In genomic region chr12:90961386-90962017, GRCm38 (mm10) we compare ENCODE assay signal across 20 mouse cellular contexts.
DNase-seq lines count a peak whose midpoint lies in the region; ATAC-seq lines count a peak whose summit lies in the region.
"Had no signal": no experiment of that assay in that cellular context is flagged by ENCODE, and none has a peak within 500 bp of the region (broad histone marks: within the 10 kb centered on the region; RNA-seq: fewer than 3 reads in every experiment).

No protein-coding gene starts in this region.

- 80% methylated on average over 5 of the region's 5 CpGs for WGBS in hindbrain, embryonic 16.5 days
- WGBS in hindbrain, embryonic 13.5 days, result 85% methylated on average over 5 of the region's 5 CpGs
- WGBS in embryonic facial prominence, embryonic 15.5 days, result 44% methylated on average over 5 of the region's 5 CpGs

- H3K27ac ChIP-seq in hindbrain, embryonic 16.5 days (ENCODE audit: low read depth, low read length), result no peak overlapping the region
- no peak overlapping the region for H3K27ac ChIP-seq in hindbrain, embryonic 13.5 days
- no peak overlapping the region for H3K27ac ChIP-seq in embryonic facial prominence, embryonic 15.5 days (replicated peaks)
- H3K27ac ChIP-seq: forebrain, embryonic 12.5 days; hindbrain, embryonic 14.5 days; kidney, embryonic 15.5 days; midbrain, embryonic 15.5 days had no signal

- peak; percentile 5 for DNase-seq in right cerebral cortex, adult 18-20 months
- DNase-seq in right cerebral cortex, postnatal 4 days, result no peak
- peak; percentile 93 for DNase-seq in cerebellum, adult 9-10 months
- no peak for DNase-seq in spleen, adult 12 weeks (ENCODE audit: low spot score)
- DNase-seq: adrenal gland, postnatal 25 days; heart, postnatal 14 days; lung, adult 18-20 months; thymus, postnatal 25 days had no signal

- no peak overlapping the region for H3K4me3 ChIP-seq in hindbrain, embryonic 16.5 days (ENCODE audit: low read length)
- H3K4me3 ChIP-seq in hindbrain, embryonic 13.5 days, result no peak overlapping the region
- no peak overlapping the region for H3K4me3 ChIP-seq in embryonic facial prominence, embryonic 15.5 days (replicated peaks)
- H3K4me3 ChIP-seq: forebrain, embryonic 12.5 days; heart, embryonic 12.5 days; kidney, embryonic 15.5 days; megakaryocyte, embryonic 14.5 days; midbrain, embryonic 15.5 days had no signal

- H3K36me3 ChIP-seq in hindbrain, embryonic 16.5 days (ENCODE audit: control insufficient read depth, insufficient read depth, low read length), result no peaks in the 10 kb centered on the region
- H3K36me3 ChIP-seq in hindbrain, embryonic 13.5 days, result no peaks in the 10 kb centered on the region
- no peaks in the 10 kb centered on the region for H3K36me3 ChIP-seq in embryonic facial prominence, embryonic 15.5 days
- H3K36me3 ChIP-seq: forebrain, embryonic 12.5 days; heart, embryonic 12.5 days; kidney, embryonic 15.5 days; midbrain, embryonic 15.5 days had no signal

- no peaks in the 10 kb centered on the region for H3K4me1 ChIP-seq in hindbrain, embryonic 16.5 days (ENCODE audit: control insufficient read depth, insufficient read depth, low read depth, low read length)
- H3K4me1 ChIP-seq in hindbrain, embryonic 13.5 days (replicated peaks), result no peaks in the 10 kb centered on the region
- no peaks in the 10 kb centered on the region for H3K4me1 ChIP-seq in embryonic facial prominence, embryonic 15.5 days
- H3K4me1 ChIP-seq: forebrain, embryonic 12.5 days; heart, embryonic 12.5 days; kidney, embryonic 15.5 days; megakaryocyte, embryonic 14.5 days; midbrain, embryonic 15.5 days had no signal

- peak; percentile 69; the same call in 1 of the 2 replicates for ATAC-seq in hindbrain, embryonic 16.5 days
- no peak for ATAC-seq in hindbrain, embryonic 13.5 days (ENCODE audit: low FRiP score)
- peak; percentile 63; the same call in 1 of the 2 replicates for ATAC-seq in embryonic facial prominence, embryonic 15.5 days (ENCODE audit: insufficient number of reproducible peaks, low FRiP score, low TSS enrichment, low read depth)
- ATAC-seq in erythroblast, adult 5-6 weeks (replicated peaks; ENCODE audit: low FRiP score, poor library complexity, severe bottlenecking), result no peak
- ATAC-seq: intestine, embryonic 16.5 days; midbrain, embryonic 15.5 days had no signal

- H3K9me3 ChIP-seq in hindbrain, embryonic 16.5 days (ENCODE audit: control insufficient read depth, low read length), result no peaks in the 10 kb centered on the region
- H3K9me3 ChIP-seq in hindbrain, embryonic 13.5 days, result no peaks in the 10 kb centered on the region
- no peaks in the 10 kb centered on the region for H3K9me3 ChIP-seq in embryonic facial prominence, embryonic 15.5 days (replicated peaks)
- H3K9me3 ChIP-seq: forebrain, embryonic 12.5 days; heart, embryonic 12.5 days; kidney, embryonic 15.5 days; megakaryocyte, embryonic 14.5 days; midbrain, embryonic 15.5 days had no signal

- H3K27me3 ChIP-seq in hindbrain, embryonic 16.5 days (replicated peaks; ENCODE audit: control insufficient read depth, insufficient read depth, low read length), result no peaks in the 10 kb centered on the region
- no peaks in the 10 kb centered on the region for H3K27me3 ChIP-seq in hindbrain, embryonic 13.5 days
- H3K27me3 ChIP-seq in embryonic facial prominence, embryonic 15.5 days, result no peaks in the 10 kb centered on the region
- H3K27me3 ChIP-seq: forebrain, embryonic 12.5 days; heart, embryonic 12.5 days; kidney, embryonic 15.5 days; megakaryocyte, embryonic 14.5 days; midbrain, embryonic 15.5 days had no signal

- no peak overlapping the region for H3K9ac ChIP-seq in hindbrain, embryonic 16.5 days (ENCODE audit: low read depth, low read length)
- no peak overlapping the region for H3K9ac ChIP-seq in hindbrain, embryonic 13.5 days
- H3K9ac ChIP-seq in embryonic facial prominence, embryonic 15.5 days, result no peak overlapping the region
- H3K9ac ChIP-seq: forebrain, embryonic 12.5 days; heart, embryonic 12.5 days; hindbrain, embryonic 14.5 days; kidney, embryonic 15.5 days; midbrain, embryonic 15.5 days had no signal

- H3K4me2 ChIP-seq in hindbrain, embryonic 16.5 days (ENCODE audit: low read length), result no peak overlapping the region
- no peak overlapping the region for H3K4me2 ChIP-seq in hindbrain, embryonic 13.5 days
- H3K4me2 ChIP-seq in embryonic facial prominence, embryonic 15.5 days (replicated peaks), result no peak overlapping the region
- H3K4me2 ChIP-seq: forebrain, embryonic 12.5 days; heart, embryonic 12.5 days; hindbrain, embryonic 14.5 days; kidney, embryonic 15.5 days; liver, embryonic 11.5 days; midbrain, embryonic 15.5 days had no signal

Comparison
In these comparisons a context has a peak if more than half of its experiments do, and no peak if none do; other contexts are left out.
1. ATAC-seq: peak in hindbrain, embryonic 16.5 days (single experiment) and embryonic facial prominence, embryonic 15.5 days (single experiment); none in hindbrain, embryonic 13.5 days (single experiment) and erythroblast, adult 5-6 weeks (single experiment).
2. DNase-seq: peak in right cerebral cortex, adult 18-20 months (single experiment) and cerebellum, adult 9-10 months (single experiment); none in right cerebral cortex, postnatal 4 days (single experiment) and spleen, adult 12 weeks (single experiment).